Mouse (Mus musculus): ENCODE measurements around the gene Efcab12.
A peak's percentile ranks its signal among the peaks of the same experiment; 100 is the strongest.
"Not testable (repeated sequence)": the region's sequence is repeated elsewhere in the genome, so short reads cannot be mapped to it uniquely, and the experiment has no call there.

Gene Efcab12

GRCm38 (mm10) chr6:115838161-115838597 lies at the start of gene Efcab12:
Gene Efcab12, minus strand, starts transcription at chr6:115838412.
- DNase-seq, result peak; percentile 63

DNA sequence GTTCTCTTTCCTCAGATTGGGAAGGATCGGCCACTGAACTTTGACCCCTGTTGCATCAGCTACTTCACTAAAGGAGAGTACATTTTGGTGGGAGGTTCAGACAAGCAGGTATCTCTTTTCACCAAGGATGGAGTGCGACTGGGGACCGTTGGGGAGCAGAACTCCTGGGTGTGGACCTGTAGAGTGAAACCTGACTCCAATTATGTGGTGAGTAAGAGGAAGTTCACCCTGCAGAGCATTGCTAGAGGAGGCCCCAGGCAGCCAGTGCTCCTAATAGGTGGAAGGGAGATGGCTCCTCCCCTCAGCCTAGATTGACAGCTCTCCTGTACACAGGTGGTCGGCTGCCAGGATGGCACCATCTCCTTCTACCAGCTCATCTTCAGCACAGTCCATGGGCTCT lies 48.7 kb upstream of the Efcab12 start:
- DNase-seq, result no peak

- DNase-seq, result no peak
Observed at GRCm38 (mm10) chr6:115884018-115884417, 45.8 kb upstream of the Efcab12 start.

DNA sequence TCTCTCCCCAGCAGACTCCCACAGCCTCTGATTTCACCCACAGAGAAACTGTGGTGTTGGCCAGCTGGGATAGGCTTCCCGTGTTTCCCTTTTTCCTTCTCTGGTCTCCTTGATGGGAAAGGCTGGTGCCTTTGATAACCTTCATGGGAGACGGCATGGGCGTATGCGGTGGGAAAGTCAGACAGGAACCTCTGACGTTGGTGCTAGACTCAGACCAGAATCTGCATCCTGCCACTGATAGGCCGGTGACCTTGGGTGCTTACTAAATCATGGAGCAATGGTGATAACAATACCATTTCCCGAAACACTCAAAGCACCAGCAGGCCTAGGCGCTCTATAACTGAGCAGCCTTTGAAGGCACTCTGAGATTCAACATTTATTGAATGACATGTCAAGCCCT lies 42.5 kb upstream of the Efcab12 start:
- no peak for DNase-seq

DNA sequence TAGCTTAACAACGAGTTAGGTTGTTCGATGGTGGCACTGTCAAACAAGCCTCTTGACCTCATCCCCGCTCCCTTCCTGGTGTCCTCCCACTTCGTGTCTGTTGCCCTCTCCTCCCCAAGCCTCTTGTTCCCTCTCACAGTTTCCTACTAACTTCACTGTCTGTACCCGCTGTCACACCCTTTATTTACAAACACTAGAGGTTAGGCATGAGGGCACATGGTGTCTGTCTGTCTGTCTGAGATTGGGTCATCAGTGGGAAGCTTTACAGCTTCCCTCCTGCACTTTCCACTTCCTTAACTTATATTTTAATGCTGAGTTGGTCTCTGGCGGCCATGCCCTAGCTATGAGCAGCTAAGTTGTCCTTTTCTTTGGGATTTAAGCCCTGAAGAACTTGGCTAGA lies 41.5 kb upstream of the Efcab12 start:
- DNase-seq, result no peak

- DNase-seq, result no peak
Observed at GRCm38 (mm10) chr6:115878694-115879093, 40.5 kb upstream of the Efcab12 start.

DNA sequence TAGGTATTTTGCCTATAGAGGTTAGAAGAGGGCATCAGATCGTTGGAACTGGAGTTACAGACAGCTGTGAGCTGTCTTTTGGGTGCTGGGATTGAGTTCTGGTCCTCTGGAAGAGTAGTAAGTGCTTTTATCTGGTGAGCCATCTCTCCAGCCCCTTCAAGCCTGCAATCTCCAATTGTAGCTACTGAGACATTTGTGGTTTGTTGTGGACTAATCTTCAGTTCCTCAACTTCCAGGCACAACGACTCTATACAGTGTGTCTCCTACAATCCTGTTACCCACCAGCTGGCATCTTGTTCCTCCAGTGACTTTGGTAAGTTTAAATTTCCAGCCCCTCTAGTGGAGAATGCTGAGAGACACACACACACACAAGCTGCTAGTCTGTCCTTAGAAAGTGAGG lies 39.0 kb upstream of the Efcab12 start:
- no peak for DNase-seq

DNA sequence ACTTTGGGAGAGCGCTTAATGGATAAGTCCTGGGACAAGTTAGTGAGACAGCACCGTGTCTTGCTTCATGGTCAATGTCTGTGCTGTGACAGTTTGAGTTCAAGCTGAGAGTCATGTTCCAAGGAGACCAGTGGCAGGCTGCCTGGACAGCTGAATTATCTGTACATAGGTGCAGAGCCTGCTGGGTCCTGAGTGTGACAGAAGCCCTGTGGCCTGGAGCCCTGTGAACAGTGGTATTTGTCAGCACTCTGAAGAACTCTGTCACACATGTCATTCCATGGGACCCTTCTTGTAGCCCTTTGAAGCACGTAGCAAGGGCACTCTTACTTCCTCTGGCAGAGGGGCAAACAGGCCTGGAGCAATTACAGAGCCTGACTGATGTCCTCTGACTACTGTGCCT lies 33.1 kb upstream of the Efcab12 start:
- not testable (repeated sequence) for DNase-seq

DNA sequence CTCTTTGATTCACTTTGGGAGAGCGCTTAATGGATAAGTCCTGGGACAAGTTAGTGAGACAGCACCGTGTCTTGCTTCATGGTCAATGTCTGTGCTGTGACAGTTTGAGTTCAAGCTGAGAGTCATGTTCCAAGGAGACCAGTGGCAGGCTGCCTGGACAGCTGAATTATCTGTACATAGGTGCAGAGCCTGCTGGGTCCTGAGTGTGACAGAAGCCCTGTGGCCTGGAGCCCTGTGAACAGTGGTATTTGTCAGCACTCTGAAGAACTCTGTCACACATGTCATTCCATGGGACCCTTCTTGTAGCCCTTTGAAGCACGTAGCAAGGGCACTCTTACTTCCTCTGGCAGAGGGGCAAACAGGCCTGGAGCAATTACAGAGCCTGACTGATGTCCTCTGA lies 28.9 kb upstream of the Efcab12 start:
- not testable (repeated sequence) for DNase-seq

GRCm38 (mm10) chr6:115865246-115865645 lies 27.0 kb upstream of the Efcab12 start:
- no peak for DNase-seq

DNA sequence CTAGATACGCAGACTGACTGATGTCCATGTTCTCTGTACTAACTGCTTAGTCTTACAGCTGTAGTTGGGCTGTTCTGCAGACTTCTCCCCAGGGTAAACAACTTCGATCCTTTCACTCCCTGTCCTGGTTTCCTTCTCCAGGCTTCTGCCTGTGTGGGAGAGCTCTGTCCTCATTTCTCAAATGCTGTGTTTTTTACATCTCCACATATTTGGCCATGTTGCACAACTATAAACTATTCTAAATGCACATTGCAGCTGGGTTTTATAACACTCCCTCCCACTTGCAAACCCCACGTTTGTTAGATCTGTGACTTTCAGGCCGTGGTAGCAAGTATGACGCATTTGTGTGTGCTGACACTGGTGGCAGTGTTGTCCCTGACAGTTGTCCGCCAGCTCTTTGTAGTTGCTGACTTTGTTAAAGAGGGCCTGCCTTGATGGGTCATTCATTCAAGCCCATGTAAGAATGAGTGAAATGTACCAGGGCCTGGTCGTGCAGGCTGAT lies 25.2 kb upstream of the Efcab12 start:
- no peak for DNase-seq

- no peak for DNase-seq
Observed at GRCm38 (mm10) chr6:115860027-115860556, 21.9 kb upstream of the Efcab12 start.

- no peak for DNase-seq
Observed at GRCm38 (mm10) chr6:115859258-115859657, 21.0 kb upstream of the Efcab12 start.

GRCm38 (mm10) chr6:115856361-115856745 lies 18.1 kb upstream of the Efcab12 start:
- DNase-seq, result no peak

- no peak for DNase-seq
Observed at GRCm38 (mm10) chr6:115855733-115856360, 17.6 kb upstream of the Efcab12 start.

- DNase-seq, result no peak
Observed at GRCm38 (mm10) chr6:115854432-115854831, 16.2 kb upstream of the Efcab12 start.

GRCm38 (mm10) chr6:115853985-115854384 lies 15.8 kb upstream of the Efcab12 start:
- no peak for DNase-seq

GRCm38 (mm10) chr6:115853091-115853813 lies 15.0 kb upstream of the Efcab12 start, which contains the start of the genes Mbd4 and Ift122:
Gene Mbd4, minus strand, starts transcription at chr6:115853371.
Gene Ift122, plus strand, starts transcription at chr6:115853470.
- DNase-seq, result peak; percentile 97

DNA sequence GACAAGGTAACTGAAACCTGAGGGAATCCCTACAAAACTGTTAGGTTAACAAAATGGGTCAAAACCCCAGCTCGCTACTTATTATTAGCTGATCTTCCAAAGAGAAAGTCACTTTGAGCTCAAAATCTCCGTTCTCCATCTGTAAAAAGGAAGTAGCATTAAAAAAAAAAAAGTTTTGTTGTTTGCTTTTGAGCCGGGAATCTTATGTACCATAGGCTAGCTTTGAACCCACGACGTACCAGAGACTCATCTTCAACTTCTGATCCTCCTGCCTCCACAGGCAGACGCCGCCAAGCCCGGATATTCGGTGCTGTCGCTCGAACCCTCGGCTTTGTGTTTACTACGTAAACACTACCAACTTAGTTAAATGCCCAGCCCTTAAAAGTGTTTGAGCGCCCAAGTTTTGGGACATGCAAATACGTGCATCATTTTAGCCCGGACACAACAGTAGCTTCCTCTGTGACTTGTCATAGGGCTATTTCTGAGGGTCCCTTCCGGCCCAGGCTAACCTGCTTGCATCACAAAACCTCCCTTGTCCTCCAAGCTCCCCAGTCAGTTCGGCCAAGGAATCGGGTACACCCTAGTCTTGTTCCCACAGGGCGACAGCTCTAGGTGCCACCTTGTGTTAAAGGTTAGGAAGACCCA lies 14.4 kb upstream of the Efcab12 start:
- DNase-seq, result no peak

DNA sequence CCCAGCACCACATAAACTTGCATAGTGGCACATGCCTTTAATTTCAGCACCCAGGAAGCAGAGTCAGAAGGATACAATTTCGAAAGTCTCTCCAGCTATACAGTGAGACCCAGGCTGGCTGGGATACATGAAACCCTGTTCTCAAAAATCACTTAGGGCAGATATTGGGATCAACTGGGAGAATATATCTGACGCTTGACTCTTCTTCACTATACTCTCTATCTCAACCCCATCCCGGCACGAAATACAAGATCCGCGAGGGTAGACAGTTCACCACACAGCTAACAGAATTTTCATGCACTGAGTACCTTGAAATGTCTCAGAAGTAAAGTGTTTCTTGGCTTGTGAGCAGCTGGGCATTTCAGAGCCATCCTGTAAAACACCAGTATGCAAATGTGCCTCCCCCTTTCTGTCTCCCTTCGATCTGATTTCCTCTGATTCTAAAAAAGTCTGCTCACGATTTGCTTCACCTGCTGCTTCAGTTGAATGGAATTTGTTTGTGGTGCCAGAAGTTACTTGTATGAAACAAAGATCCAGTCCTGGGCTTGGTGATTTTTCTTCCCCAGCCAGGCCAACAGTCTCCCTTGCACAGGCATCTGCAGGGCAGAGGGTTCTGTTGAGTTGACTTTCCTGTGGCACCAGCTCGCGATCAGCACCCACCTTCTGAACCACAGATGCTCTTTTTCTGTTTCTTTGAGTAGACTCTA lies 10.5 kb upstream of the Efcab12 start:
- no peak for DNase-seq

- DNase-seq, result peak; percentile 70
Observed at GRCm38 (mm10) chr6:115846640-115847411, 8.6 kb upstream of the Efcab12 start.

DNA sequence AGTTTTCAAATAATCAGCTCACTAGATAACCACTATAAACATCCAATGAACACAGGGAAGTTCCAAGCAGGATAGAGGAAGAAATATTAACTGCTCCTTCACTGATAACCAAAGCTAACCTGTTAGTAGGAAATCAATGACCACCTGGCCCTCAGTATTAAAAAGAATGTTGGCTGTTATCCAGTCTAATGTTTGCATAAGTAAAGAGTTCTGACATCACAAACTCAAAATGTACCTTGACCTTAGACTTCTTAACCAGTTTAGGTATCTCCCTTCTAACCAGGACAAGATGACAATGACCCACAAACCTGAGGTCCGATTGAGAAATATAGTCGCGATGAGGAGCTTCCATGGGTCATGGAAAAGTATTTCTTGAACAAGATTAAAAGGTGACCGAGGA lies 6.8 kb upstream of the Efcab12 start:
- DNase-seq, result no peak
